Mouse (Mus musculus): ENCODE measurements around the gene Atp6v0c.

DNA sequence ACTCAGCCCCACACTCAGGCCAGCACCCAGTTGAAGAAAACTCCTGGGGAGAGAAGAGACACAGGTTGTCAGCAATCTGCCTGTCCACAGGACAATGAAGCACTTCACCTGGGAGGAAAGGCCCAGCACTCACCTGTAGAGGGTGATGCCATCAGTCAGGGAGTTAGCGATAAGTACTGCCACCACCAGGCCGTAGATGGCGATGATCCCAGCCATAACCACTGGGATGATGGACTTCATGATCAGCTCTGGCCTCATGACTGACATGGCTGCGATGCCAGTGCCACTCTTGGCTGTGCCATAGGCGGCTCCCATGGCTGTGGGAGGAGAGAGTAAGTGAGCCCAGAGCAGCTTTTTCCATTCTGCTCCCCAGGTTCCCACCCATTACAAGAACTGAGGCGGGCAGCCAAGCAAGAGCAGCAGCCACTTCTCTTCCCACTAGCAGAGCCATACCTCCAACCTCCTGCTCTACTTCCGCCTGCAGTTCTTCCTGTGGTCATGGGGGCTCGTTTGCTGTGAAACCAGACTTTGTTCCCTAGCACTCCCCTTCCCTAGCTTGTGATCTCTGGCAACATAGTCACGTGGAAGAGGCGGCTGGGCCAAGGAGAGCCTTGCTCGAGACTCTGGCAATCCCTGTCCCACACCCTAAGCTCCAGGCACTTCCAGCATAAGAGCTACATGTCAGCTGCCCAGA lies 4.8 kb downstream of the Atp6v0c start:
- TF ChIP-seq TAL1 (IDR thresholded peaks at IDR 0.05; ENCODE audit: low read length) (no peak), GATA1 (IDR thresholded peaks at IDR 0.05; ENCODE audit: low read length) (no peak)

All from erythroblast, embryonic 14.5 days (primary cell).